Mouse (Mus musculus) liver, embryonic 14.5 days (tissue): ENCODE measurements around the gene Rbms2.

Experiments
- CTCF ChIP-seq: IDR thresholded peaks from 2 replicates; pipeline ENCODE4 v1.5.1; 2016; ENCODE audit warnings: antibody characterized with exemption, low read depth, control low read depth
- EP300 ChIP-seq: IDR thresholded peaks from 2 replicates; pipeline ENCODE4 v1.6.1; 2016; ENCODE audit warnings: antibody characterized with exemption, low read depth

- TF ChIP-seq CTCF (no peak), EP300 (no peak)
Observed at GRCm38 (mm10) chr10:128225064-128225463, 45.0 kb upstream of the Rbms2 start.
